In genomic region chr5:100658460-100658859, GRCm38 (mm10) we compare ENCODE assay signal across 17 mouse cellular contexts. TPM values are rescaled to one million over a fixed set of nuclear protein-coding genes. Genes with fewer than 3 reads are reported as not detected.
DNase-seq lines count a peak whose midpoint lies in the region.
"Had no signal": no experiment of that assay in that cellular context is flagged by ENCODE, and none has a peak within 500 bp of the region (broad histone marks: within the 10 kb centered on the region; RNA-seq: fewer than 3 reads in every experiment).

No protein-coding gene starts in this region.

- DNase-seq in right cerebral cortex, adult 18-20 months: peak; percentile 49
- DNase-seq in right cerebral cortex, postnatal 4 days: no peak
- DNase-seq in layer of hippocampus, adult 18-20 months (ENCODE audit: low spot score in 2 of 2): peak; percentile 64 to 83
- DNase-seq in right cerebral cortex, adult 2 months (ENCODE audit: low spot score in 2 of 2): peak; percentile 56 to 64
- no peak for DNase-seq in urinary bladder, postnatal 4 days (ENCODE audit: low spot score in 2 of 2)
- DNase-seq in spleen, adult 12 weeks (ENCODE audit: low spot score): no peak
- no peak for DNase-seq in heart, adult 9 months (ENCODE audit: low spot score in 2 of 2)
- DNase-seq: adrenal gland, postnatal 36 days; cerebellum, adult 11-12 months; cerebellum, postnatal 10 days; gastrocnemius, adult 2 months; kidney, postnatal 25 days; lung, embryonic 14.5 days; lung, postnatal 4 days; midbrain, embryonic 14.5 days; retina, postnatal 1 day; thymus, postnatal 25 days had no signal

RNA-seq across cellular contexts. Expression of gene Coq2, which starts 16.5 kb away (rescaled TPM):
- total RNA-seq in layer of hippocampus, adult 18-20 months (2021): 10 to 100 TPM; 80.6 to 84.9 TPM

Comparison
In these comparisons a context has a peak if more than half of its experiments do, and no peak if none do; other contexts are left out.
1. DNase-seq: peak in right cerebral cortex, adult 18-20 months (single experiment), layer of hippocampus, adult 18-20 months (2 of 2) and right cerebral cortex, adult 2 months (2 of 2); none in right cerebral cortex, postnatal 4 days (single experiment), urinary bladder, postnatal 4 days (0 of 2), spleen, adult 12 weeks (single experiment) and heart, adult 9 months (0 of 2).